9 mouse cellular contexts compared by ENCODE assay signal in genomic region chr11:49250422-49251379, GRCm38 (mm10). TPM values are rescaled to one million over a fixed set of nuclear protein-coding genes. Genes with fewer than 3 reads are reported as not detected.
DNase-seq lines count a peak whose midpoint lies in the region; ATAC-seq lines count a peak whose summit lies in the region.
"Had no signal": no experiment of that assay in that cellular context is flagged by ENCODE, and none has a peak within 500 bp of the region (broad histone marks: within the 10 kb centered on the region; RNA-seq: fewer than 3 reads in every experiment).

No protein-coding gene starts in this region.

- peak; percentile 89 for DNase-seq in neural tube, embryonic 10.5 days (ENCODE audit: extremely low spot score, low spot score)

- peak overlapping the region; percentile 93 for H3K9ac ChIP-seq in heart, embryonic 12.5 days
- H3K9ac ChIP-seq in kidney, embryonic 15.5 days, result peak overlapping the region; percentile 83
- H3K9ac ChIP-seq in liver, embryonic 15.5 days, result peak overlapping the region; percentile 86
- peak overlapping the region; percentile 79 for H3K9ac ChIP-seq in stomach, embryonic 14.5 days (replicated peaks; ENCODE audit: low read depth, low read length)

- peak; percentile 16 for ATAC-seq in CD4-positive, CD25-positive, alpha-beta regulatory T cell, adult 4 months
- ATAC-seq in heart, embryonic 12.5 days (ENCODE audit: insufficient number of reproducible peaks, low FRiP score), result peak; percentile 96
- ATAC-seq in kidney, embryonic 15.5 days (replicated peaks; ENCODE audit: low FRiP score), result peak; percentile 98
- peak; percentile 94 for ATAC-seq in liver, embryonic 15.5 days (ENCODE audit: insufficient read depth)
- ATAC-seq in stomach, embryonic 14.5 days (ENCODE audit: insufficient number of reproducible peaks, insufficient read depth, low FRiP score, low read depth), result peak; percentile 97

- no peaks in the 10 kb centered on the region for H3K27me3 ChIP-seq in erythroblast, embryonic 14.5 days (ENCODE audit: control insufficient read depth)
- no peaks in the 10 kb centered on the region for H3K27me3 ChIP-seq in heart, embryonic 12.5 days (replicated peaks)
- H3K27me3 ChIP-seq in kidney, embryonic 15.5 days, result no peaks in the 10 kb centered on the region
- H3K27me3 ChIP-seq in liver, embryonic 15.5 days, result no peaks in the 10 kb centered on the region
- H3K27me3 ChIP-seq in stomach, embryonic 14.5 days (ENCODE audit: control insufficient read depth, insufficient read depth, low read length), result no peaks in the 10 kb centered on the region

- WGBS in heart, embryonic 12.5 days, result 2% methylated on average over 45 of the region's 45 CpGs
- 1% methylated on average over 45 of the region's 45 CpGs for WGBS in kidney, embryonic 15.5 days
- under 1% methylated on average over 45 of the region's 45 CpGs for WGBS in liver, embryonic 15.5 days (ENCODE audit: insufficient replicate concordance)
- 2% methylated on average over 44 of the region's 45 CpGs for WGBS in stomach, embryonic 14.5 days

- H3K4me3 ChIP-seq in brown adipose tissue, adult 24 weeks (ENCODE audit: insufficient read depth, low read depth, low read length), result peak overlapping the region; percentile 89
- peak overlapping the region; percentile 80 for H3K4me3 ChIP-seq in erythroblast, embryonic 14.5 days (replicated peaks)
- H3K4me3 ChIP-seq in heart, embryonic 12.5 days, result peak overlapping the region; percentile 74
- H3K4me3 ChIP-seq in kidney, embryonic 15.5 days (replicated peaks), result peak overlapping the region; percentile 77
- H3K4me3 ChIP-seq in liver, embryonic 15.5 days (replicated peaks), result peak overlapping the region; percentile 75
- peak overlapping the region; percentile 74 for H3K4me3 ChIP-seq in stomach, embryonic 14.5 days (ENCODE audit: low read depth, low read length)

- H3K4me2 ChIP-seq in heart, embryonic 12.5 days, result peak overlapping the region; percentile 70
- H3K4me2 ChIP-seq in kidney, embryonic 15.5 days, result peak overlapping the region; percentile 74
- peak overlapping the region; percentile 82 for H3K4me2 ChIP-seq in liver, embryonic 15.5 days
- H3K4me2 ChIP-seq in stomach, embryonic 14.5 days (replicated peaks; ENCODE audit: low read depth, low read length), result peak overlapping the region; percentile 47

- H3K36me3 ChIP-seq in erythroblast, embryonic 14.5 days (ENCODE audit: control insufficient read depth), result peaks cover 54% of the 10 kb centered on the region
- H3K36me3 ChIP-seq in heart, embryonic 12.5 days, result peaks cover 36% of the 10 kb centered on the region
- H3K36me3 ChIP-seq in kidney, embryonic 15.5 days, result peaks cover 36% of the 10 kb centered on the region
- peaks cover 38% of the 10 kb centered on the region for H3K36me3 ChIP-seq in liver, embryonic 15.5 days (replicated peaks)
- H3K36me3 ChIP-seq in stomach, embryonic 14.5 days (ENCODE audit: control insufficient read depth, insufficient read depth, low read length), result peaks cover 10% of the 10 kb centered on the region; the same call in 1 of the 2 replicates

- H3K9me3 ChIP-seq in erythroblast, embryonic 14.5 days (ENCODE audit: control insufficient read depth, low read length), result no peaks in the 10 kb centered on the region
- H3K9me3 ChIP-seq in heart, embryonic 12.5 days (replicated peaks), result no peaks in the 10 kb centered on the region
- H3K9me3 ChIP-seq in kidney, embryonic 15.5 days (replicated peaks), result no peaks in the 10 kb centered on the region
- no peaks in the 10 kb centered on the region for H3K9me3 ChIP-seq in liver, embryonic 15.5 days (replicated peaks)
- H3K9me3 ChIP-seq in stomach, embryonic 14.5 days (ENCODE audit: control insufficient read depth, low read depth, low read length), result no peaks in the 10 kb centered on the region

- peaks cover 32% of the 10 kb centered on the region for H3K4me1 ChIP-seq in brown adipose tissue, adult 24 weeks (ENCODE audit: control insufficient read depth, insufficient read depth, insufficient read length, low read length)
- H3K4me1 ChIP-seq in erythroblast, embryonic 14.5 days (ENCODE audit: control insufficient read depth), result peaks cover 95% of the 10 kb centered on the region
- H3K4me1 ChIP-seq in heart, embryonic 12.5 days (replicated peaks), result peaks cover 48% of the 10 kb centered on the region
- peaks cover 68% of the 10 kb centered on the region for H3K4me1 ChIP-seq in kidney, embryonic 15.5 days
- H3K4me1 ChIP-seq in liver, embryonic 15.5 days (replicated peaks), result peaks cover 96% of the 10 kb centered on the region
- H3K4me1 ChIP-seq in stomach, embryonic 14.5 days (ENCODE audit: control insufficient read depth, insufficient read depth, low read length), result peaks cover 36% of the 10 kb centered on the region

- peak overlapping the region; percentile 98 for H3K27ac ChIP-seq in brown adipose tissue, adult 24 weeks (replicated peaks; ENCODE audit: low read depth, low read length)
- peak overlapping the region; percentile 89 for H3K27ac ChIP-seq in heart, embryonic 12.5 days (ENCODE audit: poor library complexity, severe bottlenecking)
- H3K27ac ChIP-seq in kidney, embryonic 15.5 days, result peak overlapping the region; percentile 96
- peak overlapping the region; percentile 92 for H3K27ac ChIP-seq in liver, embryonic 15.5 days (replicated peaks)
- H3K27ac ChIP-seq in stomach, embryonic 14.5 days (ENCODE audit: low read length), result peak overlapping the region; percentile 96

RNA-seq across cellular contexts. Expression of gene Mgat1, which starts 6.7 kb away (rescaled TPM):
- 100 to 1,000 TPM in 1 of 2 experiments, 10 to 100 TPM in 1; 70.9 to 106 TPM for polyA plus RNA-seq in CD4-positive, CD25-positive, alpha-beta regulatory T cell, adult 4 months (2017; shearing (Covaris generic))
- polyA plus RNA-seq in brown adipose tissue, adult 24 weeks (2012; ENCODE audit: insufficient read depth, insufficient read length, missing spikeins), result 19.3 and 30.6 TPM in 2 replicates
- 6.7 and 7.3 TPM in 2 replicates for polyA plus RNA-seq in erythroblast, embryonic 14.5 days (2012)
- polyA plus RNA-seq in heart, embryonic 12.5 days (2016; fragmentation: Nextera tagmentation; extraction: Ambion mirVana), result 45.7 TPM in 2 replicates
- polyA plus RNA-seq in kidney, embryonic 15.5 days (2015; fragmentation: Nextera tagmentation; extraction: Ambion mirVana), result 66.7 and 75.0 TPM in 2 replicates
- polyA plus RNA-seq in liver, embryonic 15.5 days (2015; fragmentation: Nextera tagmentation; extraction: Ambion mirVana), result 35.1 and 45.6 TPM in 2 replicates
- polyA plus RNA-seq in stomach, embryonic 14.5 days (2014; fragmentation: Nextera tagmentation; extraction: Ambion mirVana), result 55.0 and 62.5 TPM in 2 replicates

RNA-seq across cellular contexts. Expression of gene Olfr1393, which starts 27.4 kb away (rescaled TPM):
- under 1 TPM in 1 of 2 experiments, not detected in 1; 0.28 TPM for polyA plus RNA-seq in CD4-positive, CD25-positive, alpha-beta regulatory T cell, adult 4 months (2017; shearing (Covaris generic))
- not detected in 2 replicates for polyA plus RNA-seq in brown adipose tissue, adult 24 weeks (2012; ENCODE audit: insufficient read depth, insufficient read length, missing spikeins)
- not detected in 2 replicates for polyA plus RNA-seq in erythroblast, embryonic 14.5 days (2012)
- 0.08 and 0.27 TPM in 2 replicates for polyA plus RNA-seq in heart, embryonic 12.5 days (2016; fragmentation: Nextera tagmentation; extraction: Ambion mirVana)
- polyA plus RNA-seq in kidney, embryonic 15.5 days (2015; fragmentation: Nextera tagmentation; extraction: Ambion mirVana), result not detected in 2 replicates
- not detected in 2 replicates for polyA plus RNA-seq in liver, embryonic 15.5 days (2015; fragmentation: Nextera tagmentation; extraction: Ambion mirVana)
- polyA plus RNA-seq in stomach, embryonic 14.5 days (2014; fragmentation: Nextera tagmentation; extraction: Ambion mirVana), result 0.28 TPM in 1 of 2 replicates, not detected in the other

RNA-seq across cellular contexts. Expression of gene Olfr1392, which starts 34.4 kb away (rescaled TPM):
- polyA plus RNA-seq in CD4-positive, CD25-positive, alpha-beta regulatory T cell, adult 4 months (2017; shearing (Covaris generic)), result not detected
- not detected in 2 replicates for polyA plus RNA-seq in brown adipose tissue, adult 24 weeks (2012; ENCODE audit: insufficient read depth, insufficient read length, missing spikeins)
- polyA plus RNA-seq in erythroblast, embryonic 14.5 days (2012), result 0.01 TPM in 1 of 2 replicates, not detected in the other
- not detected in 2 replicates for polyA plus RNA-seq in heart, embryonic 12.5 days (2016; fragmentation: Nextera tagmentation; extraction: Ambion mirVana)
- 0.10 and 0.15 TPM in 2 replicates for polyA plus RNA-seq in kidney, embryonic 15.5 days (2015; fragmentation: Nextera tagmentation; extraction: Ambion mirVana)
- polyA plus RNA-seq in liver, embryonic 15.5 days (2015; fragmentation: Nextera tagmentation; extraction: Ambion mirVana), result not detected in 2 replicates
- polyA plus RNA-seq in stomach, embryonic 14.5 days (2014; fragmentation: Nextera tagmentation; extraction: Ambion mirVana), result 0.13 TPM in 1 of 2 replicates, not detected in the other

RNA-seq across cellular contexts. Expression of gene Zfp62, which starts 47.6 kb away (rescaled TPM):
- 10 to 100 TPM; 60.2 to 62.0 TPM for polyA plus RNA-seq in CD4-positive, CD25-positive, alpha-beta regulatory T cell, adult 4 months (2017; shearing (Covaris generic))
- 10.4 and 14.4 TPM in 2 replicates for polyA plus RNA-seq in brown adipose tissue, adult 24 weeks (2012; ENCODE audit: insufficient read depth, insufficient read length, missing spikeins)
- 0.02 and 0.16 TPM in 2 replicates for polyA plus RNA-seq in erythroblast, embryonic 14.5 days (2012)
- polyA plus RNA-seq in heart, embryonic 12.5 days (2016; fragmentation: Nextera tagmentation; extraction: Ambion mirVana), result 33.5 and 34.6 TPM in 2 replicates
- polyA plus RNA-seq in kidney, embryonic 15.5 days (2015; fragmentation: Nextera tagmentation; extraction: Ambion mirVana), result 40.5 and 41.9 TPM in 2 replicates
- 10.2 and 10.4 TPM in 2 replicates for polyA plus RNA-seq in liver, embryonic 15.5 days (2015; fragmentation: Nextera tagmentation; extraction: Ambion mirVana)
- polyA plus RNA-seq in stomach, embryonic 14.5 days (2014; fragmentation: Nextera tagmentation; extraction: Ambion mirVana), result 42.1 and 47.6 TPM in 2 replicates

RNA-seq across cellular contexts. Expression of gene Olfr10, which starts 53.8 kb away (rescaled TPM):
- not detected for polyA plus RNA-seq in CD4-positive, CD25-positive, alpha-beta regulatory T cell, adult 4 months (2017; shearing (Covaris generic))
- polyA plus RNA-seq in brown adipose tissue, adult 24 weeks (2012; ENCODE audit: insufficient read depth, insufficient read length, missing spikeins), result not detected in 2 replicates
- polyA plus RNA-seq in erythroblast, embryonic 14.5 days (2012), result not detected in 2 replicates
- not detected in 2 replicates for polyA plus RNA-seq in heart, embryonic 12.5 days (2016; fragmentation: Nextera tagmentation; extraction: Ambion mirVana)
- polyA plus RNA-seq in kidney, embryonic 15.5 days (2015; fragmentation: Nextera tagmentation; extraction: Ambion mirVana), result not detected in 2 replicates
- polyA plus RNA-seq in liver, embryonic 15.5 days (2015; fragmentation: Nextera tagmentation; extraction: Ambion mirVana), result not detected in 2 replicates
- not detected in 2 replicates for polyA plus RNA-seq in stomach, embryonic 14.5 days (2014; fragmentation: Nextera tagmentation; extraction: Ambion mirVana)
- polyA plus RNA-seq: frontal cortex, adult 2 months had no signal

Comparison
In these comparisons a context has a peak if more than half of its experiments do, and no peak if none do; other contexts are left out.
1. Peak in every context shown above with its lines: DNase-seq, ATAC-seq, H3K4me3 ChIP-seq and H3K27ac ChIP-seq.
2. ATAC-seq: peak in every context shown above with its lines; median percentile 98 in kidney, embryonic 15.5 days; 97 in stomach, embryonic 14.5 days; 96 in heart, embryonic 12.5 days; 94 in liver, embryonic 15.5 days; 16 in CD4-positive, CD25-positive, alpha-beta regulatory T cell, adult 4 months.